Mouse (Mus musculus) brain, embryonic 14.5 days (tissue): ENCODE data around the gene Stat3. TPM values are rescaled to one million over a fixed set of nuclear protein-coding genes. Genes with fewer than 3 reads are reported as not detected.

ENCODE experiments used
- DNase-seq: peaks from one replicate; pipeline ENCODE4 v3.0.0-alpha.2; 2011; ENCODE audit warnings: low read depth
- CTCF ChIP-seq: fragments of 200-500 bp; IDR thresholded peaks from 2 replicates; pipeline ENCODE4 v1.5.1; 2012; ENCODE audit warnings: inconsistent platforms, mild to moderate bottlenecking, moderate library complexity, borderline replicate concordance; ENCODE audit not compliant: insufficient read depth, insufficient read length; ENCODE audit errors: extremely low read depth
- POLR2A ChIP-seq: fragments of 200-500 bp; IDR thresholded peaks from 2 replicates; pipeline ENCODE4 v1.6.1; 2012; ENCODE audit warnings: mild to moderate bottlenecking, inconsistent platforms, borderline replicate concordance; ENCODE audit not compliant: poor library complexity, insufficient read depth, insufficient read length, severe bottlenecking; ENCODE audit errors: extremely low read depth
- polyA plus RNA-seq: library from polyadenylated mRNA; depleted of rRNA; stranded (reverse); fragments of >200 nt; gene quantifications from 2 replicates; pipeline ENCODE4 v1.2.3, GENCODE M21; 2012

Gene Stat3
- polyA plus RNA-seq, 1 experiment: 36.9 TPM

DNA sequence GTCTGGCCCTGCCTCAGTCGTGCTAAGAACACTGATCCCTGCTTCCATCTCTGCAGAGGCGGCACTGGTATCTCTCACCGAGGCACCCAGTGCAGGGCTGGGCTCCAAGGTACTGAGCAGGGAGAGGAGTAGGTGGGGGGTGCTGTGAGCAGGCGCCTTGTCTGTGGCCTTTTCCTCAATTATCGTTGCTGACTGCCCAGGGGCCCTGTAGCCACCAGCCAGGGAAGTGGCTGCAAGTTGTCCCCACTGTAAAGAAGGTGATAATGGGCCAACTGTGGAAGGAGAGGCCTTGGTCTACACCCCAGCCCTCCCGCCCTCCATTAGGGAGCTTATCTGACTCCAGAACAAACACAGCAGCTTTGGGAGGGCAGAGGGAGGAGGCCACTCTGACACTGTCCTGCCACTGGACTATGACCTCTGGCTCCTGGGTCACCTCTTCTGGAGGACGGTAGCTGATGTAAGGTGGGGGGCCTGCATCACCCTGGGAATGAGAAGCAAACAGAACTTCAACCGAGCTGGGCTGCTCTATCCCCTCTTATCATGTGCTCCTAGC, 53.1 kb downstream of the Stat3 start:
- TF ChIP-seq POLR2A (no peak), CTCF (no peak)
- DNase-seq: no peak

DNA sequence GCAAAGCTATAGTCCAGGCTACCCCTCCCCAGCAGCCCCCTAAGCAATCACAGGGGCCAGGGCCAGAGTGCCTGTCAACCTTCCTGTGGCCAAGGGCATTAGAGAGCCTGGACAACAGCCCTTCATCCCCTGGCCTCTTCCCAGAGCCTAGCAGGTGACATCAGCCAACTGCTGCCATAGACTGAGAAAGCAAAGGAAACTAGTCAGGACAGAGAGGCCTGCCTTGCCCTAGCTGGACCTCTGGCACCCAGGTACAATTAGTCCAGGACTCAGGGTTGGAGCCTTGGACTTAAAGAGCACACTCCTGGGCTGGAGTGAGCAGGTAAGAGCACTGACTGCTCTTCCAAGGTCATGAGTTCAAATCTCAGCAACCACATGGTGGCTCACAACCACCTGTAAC, 53.9 kb downstream of the Stat3 start:
- DNase-seq: no peak
- no peak for TF ChIP-seq CTCF
- TF ChIP-seq POLR2A: no peak

DNA sequence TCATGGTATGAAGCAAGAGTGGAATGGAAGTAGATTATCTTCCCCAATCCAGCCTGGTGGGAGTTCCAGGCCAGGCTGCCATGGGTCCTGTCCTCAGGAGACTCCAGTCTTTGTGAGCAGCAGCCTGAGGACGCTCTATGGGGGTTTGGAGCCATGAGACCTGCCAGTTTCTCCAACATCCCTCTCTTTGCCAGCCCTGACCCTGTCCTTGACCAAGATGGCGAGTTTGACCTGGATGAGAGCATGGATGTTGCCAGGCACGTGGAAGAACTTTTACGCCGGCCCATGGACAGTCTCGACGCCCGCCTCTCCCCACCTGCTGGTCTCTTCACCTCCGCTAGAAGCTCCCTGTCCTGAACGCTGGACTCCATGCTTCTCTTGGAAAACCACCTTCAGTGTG, 55.7 kb downstream of the Stat3 start:
- no peak for TF ChIP-seq CTCF
- no peak for TF ChIP-seq POLR2A
- no peak for DNase-seq

DNA sequence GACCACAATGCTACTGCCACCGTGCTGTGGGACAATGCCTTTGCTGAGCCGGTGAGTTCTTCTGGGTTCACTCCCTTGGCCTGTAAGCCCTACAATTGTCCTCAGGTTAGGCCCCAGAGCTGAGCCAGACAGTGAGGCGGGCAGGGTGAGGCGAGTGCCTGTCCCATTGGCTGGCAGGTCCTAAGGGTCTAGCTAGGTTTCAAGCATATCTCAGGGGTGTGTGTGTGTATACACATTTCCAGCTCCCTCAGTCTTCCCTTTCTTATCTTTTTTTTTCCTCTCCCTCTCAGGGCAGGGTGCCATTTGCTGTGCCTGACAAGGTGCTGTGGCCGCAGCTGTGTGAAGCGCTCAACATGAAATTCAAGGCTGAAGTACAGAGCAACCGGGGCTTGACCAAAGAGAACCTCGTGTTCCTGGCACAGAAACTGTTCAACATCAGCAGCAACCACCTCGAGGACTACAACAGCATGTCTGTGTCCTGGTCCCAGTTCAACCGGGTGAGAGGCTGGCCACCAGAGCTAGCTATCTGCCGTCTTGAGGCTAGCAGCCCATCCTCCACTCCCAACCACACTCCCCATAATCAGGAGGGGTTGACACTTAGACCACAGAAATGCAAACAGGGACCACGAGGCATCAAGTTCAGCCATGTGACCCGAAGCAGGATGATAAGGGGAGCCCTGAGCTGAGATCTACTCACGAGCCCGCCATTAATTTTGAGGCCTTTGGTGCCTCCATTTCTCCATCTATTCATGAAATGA, 59.8 kb downstream of the Stat3 start:
- no peak for DNase-seq
- TF ChIP-seq POLR2A (no peak), CTCF (no peak)

DNA sequence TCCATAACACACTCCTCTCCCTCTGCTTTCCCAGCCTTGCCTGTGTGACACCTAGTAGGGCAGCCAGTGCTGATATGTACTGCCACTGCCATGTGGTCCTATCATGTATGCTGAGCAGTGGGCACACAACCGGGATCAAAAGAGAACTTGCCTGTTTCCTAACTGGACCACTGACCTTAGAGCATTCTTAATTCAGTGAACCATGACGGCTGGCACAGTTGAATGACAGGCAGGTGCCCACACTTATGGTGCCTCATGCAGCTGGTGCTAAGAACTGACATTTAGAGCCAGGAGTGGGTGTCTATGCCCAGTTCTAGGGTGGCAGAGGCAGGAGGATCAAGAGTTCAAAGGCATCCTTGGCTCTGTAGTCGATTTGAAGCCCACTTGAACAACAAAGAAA, 63.6 kb downstream of the Stat3 start:
- no peak for DNase-seq
- TF ChIP-seq POLR2A (no peak), CTCF (no peak)

DNA sequence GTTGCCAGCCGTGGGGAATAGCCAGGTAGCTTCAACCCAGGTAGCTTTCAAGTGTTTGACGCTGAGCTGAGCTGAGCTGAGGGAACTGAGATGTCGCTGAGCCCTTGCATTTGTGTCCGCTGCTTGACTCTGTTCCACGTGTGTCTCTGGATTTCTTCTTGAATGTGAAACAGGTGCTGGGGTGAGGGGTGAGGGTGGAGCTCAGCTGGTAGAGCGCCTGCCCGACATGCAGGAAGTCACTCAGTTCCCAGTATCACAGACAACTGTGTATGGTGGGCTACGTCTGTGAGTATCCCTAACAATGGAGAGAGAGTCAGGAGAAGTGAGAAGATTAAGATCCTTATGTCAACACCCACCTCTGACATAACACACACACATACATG, 68.4 kb downstream of the Stat3 start:
- no peak for DNase-seq
- no peak for TF ChIP-seq CTCF
- no peak for TF ChIP-seq POLR2A

DNA sequence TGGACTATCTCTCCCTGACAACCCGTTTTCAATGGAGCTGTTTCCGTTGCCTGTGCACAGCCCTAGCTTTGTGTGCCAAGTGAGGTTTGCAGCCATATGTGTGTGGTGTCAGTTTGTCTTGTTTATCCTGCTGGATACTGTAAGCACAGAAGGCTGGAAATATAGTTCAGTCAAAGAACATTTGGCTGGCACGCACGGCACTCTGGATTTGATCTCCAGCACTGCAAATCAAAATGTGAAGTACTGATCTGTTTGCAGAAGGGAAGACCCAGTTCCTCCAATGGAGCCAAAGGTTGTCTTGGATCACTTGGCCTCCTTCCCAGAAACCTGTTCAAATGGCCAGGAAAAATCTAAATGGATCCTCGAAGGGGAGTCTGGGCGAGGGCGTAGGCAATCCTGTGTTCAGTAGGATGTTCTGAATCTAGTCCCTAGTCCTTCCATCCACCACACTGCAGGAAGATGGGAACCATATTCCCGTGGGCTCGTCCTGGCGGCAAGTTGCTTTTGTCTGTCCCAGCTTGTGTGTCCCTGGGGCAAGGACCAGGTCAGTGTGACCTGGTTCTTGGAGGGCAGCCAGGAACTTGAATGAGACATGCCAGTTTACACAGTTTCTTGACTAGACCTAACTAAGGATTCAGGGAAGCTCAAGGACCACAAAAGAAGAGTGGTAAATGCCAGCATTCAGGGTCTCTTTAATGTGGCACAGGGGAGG, 68.9 kb downstream of the Stat3 start:
- TF ChIP-seq CTCF: no peak
- TF ChIP-seq POLR2A: no peak
- DNase-seq: peak; percentile 82

DNA sequence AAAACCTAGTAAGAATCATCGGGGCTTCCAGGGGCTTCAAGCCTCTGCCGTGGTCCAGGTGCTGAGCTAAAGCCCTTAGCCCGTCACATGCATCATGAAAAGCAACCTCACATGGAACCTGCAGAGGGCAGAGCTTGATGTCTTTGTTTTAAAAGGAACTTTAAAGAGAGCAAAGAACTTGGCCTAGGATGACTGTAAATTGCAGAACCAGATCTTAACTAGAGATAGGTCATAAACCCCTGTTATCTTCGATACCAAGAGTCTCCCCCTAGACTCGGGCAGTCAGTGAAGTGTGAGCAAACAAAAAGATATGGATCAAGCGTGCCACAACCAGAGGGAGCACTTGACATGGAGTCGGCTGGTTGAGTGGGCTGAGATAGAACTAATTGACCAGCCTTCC, 73.7 kb downstream of the Stat3 start:
- DNase-seq: no peak
- TF ChIP-seq CTCF: no peak
- TF ChIP-seq POLR2A: no peak

DNA sequence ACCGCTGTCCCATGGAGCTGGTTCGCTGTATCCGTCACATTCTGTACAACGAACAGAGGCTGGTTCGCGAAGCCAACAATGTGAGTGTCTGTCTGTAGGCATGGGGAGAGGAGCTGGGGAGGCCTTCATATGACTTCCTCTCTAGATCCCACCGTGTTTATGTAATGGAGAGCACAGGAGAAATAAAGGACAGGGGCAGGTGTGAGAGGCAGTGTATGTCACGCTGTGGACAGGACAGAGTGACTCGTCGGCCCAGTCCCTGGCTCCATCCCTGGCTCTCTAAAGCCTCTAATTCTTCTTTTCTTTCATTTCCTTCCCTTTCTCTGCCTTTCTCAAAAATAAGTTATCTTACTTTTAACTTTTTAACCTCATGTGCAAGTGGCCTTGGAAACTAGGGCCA, 76.2 kb downstream of the Stat3 start:
- DNase-seq: no peak
- no peak for TF ChIP-seq CTCF
- no peak for TF ChIP-seq POLR2A

DNA sequence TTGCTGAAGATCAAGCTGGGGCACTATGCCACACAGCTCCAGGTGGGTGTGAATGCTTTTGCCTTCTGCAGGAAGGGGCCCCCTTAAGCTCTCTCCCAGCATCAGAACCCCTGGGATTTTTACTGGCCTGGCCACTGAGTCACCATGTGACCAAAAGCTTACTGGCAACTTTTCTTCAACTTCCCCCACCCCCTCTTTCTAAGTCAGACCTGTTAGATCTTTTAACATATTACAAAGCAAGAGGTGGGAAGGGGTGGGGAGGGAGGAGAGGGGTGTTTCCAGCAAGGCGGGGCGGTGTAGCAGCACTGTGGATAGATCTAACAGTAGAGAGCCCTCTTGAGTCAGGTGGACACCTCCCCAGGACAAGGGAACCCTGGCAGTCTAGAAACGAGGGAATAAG, 77.5 kb downstream of the Stat3 start:
- no peak for DNase-seq
- TF ChIP-seq POLR2A: no peak
- TF ChIP-seq CTCF: no peak

DNA sequence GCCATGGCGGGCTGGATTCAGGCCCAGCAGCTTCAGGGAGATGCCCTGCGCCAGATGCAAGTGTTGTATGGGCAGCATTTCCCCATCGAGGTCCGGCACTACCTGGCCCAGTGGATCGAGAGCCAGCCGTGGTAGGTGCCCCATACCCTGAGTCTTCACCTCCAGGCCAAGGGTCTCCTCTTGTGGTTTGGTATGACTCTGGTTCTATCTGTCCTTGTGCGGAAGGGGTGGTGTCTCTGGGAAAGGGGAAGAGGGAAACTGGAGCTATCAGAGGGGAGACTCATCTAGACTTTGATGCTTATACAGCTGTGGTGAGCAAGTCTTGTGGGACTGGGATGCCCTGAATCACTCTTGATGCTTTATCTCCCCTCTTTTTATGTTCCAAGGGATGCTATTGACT, 78.0 kb downstream of the Stat3 start:
- no peak for TF ChIP-seq CTCF
- no peak for TF ChIP-seq POLR2A
- no peak for DNase-seq

DNA sequence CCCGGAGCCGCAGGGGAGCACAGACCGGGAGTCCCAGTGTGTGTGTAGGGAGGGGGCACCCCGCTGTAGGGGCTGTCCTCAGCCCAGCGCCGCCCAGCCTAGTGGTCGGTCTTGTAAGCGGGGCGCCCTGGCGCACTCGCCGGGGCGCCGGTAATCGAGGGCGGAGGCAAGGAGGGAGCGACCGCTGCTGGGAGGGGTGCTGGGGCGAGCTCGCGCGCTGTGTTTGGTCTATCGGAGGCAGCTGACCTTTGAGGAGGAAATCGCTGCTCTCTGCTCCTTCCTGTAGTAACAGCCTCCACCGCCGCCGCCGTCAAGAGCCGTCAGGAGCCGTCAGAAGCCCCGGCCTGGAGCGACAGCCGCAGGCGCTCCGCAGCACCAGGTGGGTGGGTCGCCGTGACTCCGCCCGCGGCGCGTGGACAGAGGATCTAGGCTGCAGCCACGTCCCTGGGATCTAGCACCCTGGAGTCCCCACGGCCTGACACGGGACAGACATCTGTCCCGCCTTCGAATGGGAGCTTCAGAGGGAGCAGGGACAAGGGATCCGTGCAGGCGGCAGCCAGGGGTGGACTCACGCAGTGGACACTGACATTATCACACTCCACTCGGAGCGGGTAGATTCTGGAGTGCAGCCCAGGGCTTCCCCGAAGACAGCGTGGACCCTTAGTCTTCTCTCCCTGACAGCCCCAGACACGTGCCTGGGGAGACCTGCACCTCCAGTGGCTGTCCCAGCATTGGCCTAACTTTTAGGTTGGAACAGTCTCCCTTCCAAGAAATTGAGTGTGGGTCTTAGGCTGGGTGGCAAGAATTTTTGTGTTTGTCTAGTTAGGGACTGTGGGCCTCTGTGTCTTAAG, 78.9 kb downstream of the Stat3 start:
- TF ChIP-seq CTCF (no peak; the same call in 1 of the 2 replicates), POLR2A (no peak)
- peak; percentile 60 for DNase-seq

DNA sequence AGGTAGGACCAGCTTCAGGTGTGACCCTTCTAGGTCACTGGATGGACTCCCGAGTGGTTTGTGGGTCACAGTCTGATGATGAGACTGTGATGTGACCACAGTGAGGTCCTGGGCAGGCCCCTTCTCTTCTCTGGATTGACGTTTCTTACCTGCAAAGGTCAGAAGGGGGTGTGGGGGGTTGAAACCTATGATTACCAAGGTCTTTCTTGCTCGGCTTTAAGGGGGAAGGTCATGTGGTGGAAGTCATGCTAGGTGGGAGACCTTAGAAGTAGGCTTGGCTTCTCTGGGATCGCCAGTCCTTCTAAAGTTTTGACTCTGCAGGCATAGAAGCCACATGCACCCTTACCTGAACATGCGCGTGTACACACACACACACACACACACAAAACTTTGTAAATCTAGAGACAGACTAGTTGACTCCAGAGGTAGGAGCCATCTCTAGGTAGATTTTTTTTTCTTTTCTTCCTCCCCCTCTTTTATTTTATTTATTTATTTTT, 79.7 kb downstream of the Stat3 start:
- no peak for TF ChIP-seq CTCF
- TF ChIP-seq POLR2A: no peak
- DNase-seq: no peak
